Mouse (Mus musculus) heart, embryonic 11.5 days (tissue): ENCODE results near the gene Homer1. TPM values are rescaled to one million over a fixed set of nuclear protein-coding genes. Genes with fewer than 3 reads are reported as not detected.

ENCODE experiments used
- ATAC-seq: fragments of 200-750 bp; cut with Nextera tagmentation; replicated peaks from 2 replicates; pipeline ENCODE4 v1.8.0; 2017; ENCODE audit warnings: moderate library complexity; ENCODE audit not compliant: insufficient number of reproducible peaks, low FRiP score, low TSS enrichment
- H3K27ac ChIP-seq: fragments of 300-500 bp; sonication (generic); 2 replicates; pipeline ENCODE4 v1.5.1; 2014; ENCODE audit warnings: mild to moderate bottlenecking, low read depth, low read length
- H3K27me3 ChIP-seq: fragments of 300-500 bp; sonication (generic); 2 replicates; pipeline ENCODE4 v1.6.1; 2014; ENCODE audit warnings: mild to moderate bottlenecking, low read length, mixed read lengths; ENCODE audit not compliant: control insufficient read depth, insufficient read depth
- H3K36me3 ChIP-seq: fragments of 300-500 bp; sonication (generic); 2 replicates; pipeline ENCODE4 v1.6.1; 2014; ENCODE audit warnings: mild to moderate bottlenecking, low read length, moderate library complexity, mixed read lengths; ENCODE audit not compliant: control insufficient read depth, insufficient read depth
- H3K4me1 ChIP-seq: fragments of 300-500 bp; sonication (generic); 2 replicates; pipeline ENCODE4 v1.6.1; 2014; ENCODE audit warnings: low read length; ENCODE audit not compliant: control insufficient read depth, insufficient read depth
- H3K4me2 ChIP-seq: fragments of 300-500 bp; sonication (generic); 2 replicates; pipeline ENCODE4 v1.6.1; 2014; ENCODE audit warnings: mild to moderate bottlenecking, moderate library complexity
- H3K4me3 ChIP-seq: fragments of 300-500 bp; sonication (generic); 2 replicates; pipeline ENCODE4 v1.5.1; 2014; ENCODE audit warnings: low read depth, low read length
- H3K9ac ChIP-seq: fragments of 300-500 bp; sonication (generic); 2 replicates; pipeline ENCODE4 v1.6.1; 2014; ENCODE audit warnings: mild to moderate bottlenecking, low read depth, low read length, moderate library complexity
- H3K9me3 ChIP-seq: fragments of 300-500 bp; sonication (generic); replicated peaks from 2 replicates; pipeline ENCODE4 v1.6.1; 2016; ENCODE audit warnings: low read length; ENCODE audit not compliant: control insufficient read depth
- WGBS: fragments of 180-500 bp; shearing (Covaris S2); extraction: QIAGEN DNeasy Blood & Tissue Kit; methylation state at CpG from one replicate; pipeline ENCODE4 v1.1.7; 2014; ENCODE audit not compliant: insufficient replicate concordance; 5-methylcytosine and 5-hydroxymethylcytosine counted together
- polyA plus RNA-seq: library from polyadenylated mRNA; unstranded; fragments of >200 nt; fragmentation: Nextera tagmentation; extraction: Ambion mirVana; gene quantifications from 2 replicates; pipeline ENCODE4 v1.2.1, GENCODE M21; 2014

Gene Homer1
- polyA plus RNA-seq, 1 experiment from 2014 or later: 17.3 TPM

GRCm38 (mm10) chr13:93303563-93304250 lies 4.3 kb downstream of the Homer1 start:
- H3K9me3 ChIP-seq: no peaks in the 10 kb centered on the region
- ATAC-seq: peak; percentile 95
- H3K4me3 ChIP-seq: peak overlapping the region; percentile 94
- H3K36me3 ChIP-seq: no peaks in the 10 kb centered on the region
- peak overlapping the region; percentile 98 for H3K27ac ChIP-seq
- H3K27me3 ChIP-seq: no peaks in the 10 kb centered on the region
- peak overlapping the region; percentile 96 for H3K9ac ChIP-seq
- peaks cover 7% of the 10 kb centered on the region; the same call in 1 of the 2 replicates for H3K4me1 ChIP-seq
- under 1% methylated on average over 60 of the region's 90 CpGs for WGBS
- H3K4me2 ChIP-seq: peak overlapping the region; percentile 59

- Histone ChIP-seq H3K4me3 (peak overlapping the region; percentile 94), H3K4me1 (peaks cover 7% of the 10 kb centered on the region; the same call in 1 of the 2 replicates), H3K9me3 (no peaks in the 10 kb centered on the region), H3K36me3 (no peaks in the 10 kb centered on the region), H3K27me3 (no peaks in the 10 kb centered on the region), H3K27ac (peak overlapping the region; percentile 98), H3K4me2 (peak overlapping the region; percentile 59), H3K9ac (peak overlapping the region; percentile 96)
- 1% methylated on average over 55 of the region's 64 CpGs for WGBS
- ATAC-seq: peak; percentile 46
Observed at GRCm38 (mm10) chr13:93304251-93305001, 5.0 kb downstream of the Homer1 start.

- H3K9ac ChIP-seq: peak overlapping the region; percentile 96
- no peaks in the 10 kb centered on the region for H3K36me3 ChIP-seq
- H3K4me2 ChIP-seq: peak overlapping the region; percentile 59
- no peak for ATAC-seq
- peaks cover 7% of the 10 kb centered on the region; the same call in 1 of the 2 replicates for H3K4me1 ChIP-seq
- 9% methylated on average over 7 of the region's 7 CpGs for WGBS
- no peaks in the 10 kb centered on the region for H3K9me3 ChIP-seq
- peak overlapping the region; percentile 94 for H3K4me3 ChIP-seq
- H3K27me3 ChIP-seq: no peaks in the 10 kb centered on the region
- peak overlapping the region; percentile 98; the same call in 1 of the 2 replicates for H3K27ac ChIP-seq
Observed at GRCm38 (mm10) chr13:93305149-93305548, 5.7 kb downstream of the Homer1 start.

- no peaks in the 10 kb centered on the region for H3K36me3 ChIP-seq
- H3K4me3 ChIP-seq: peak overlapping the region; percentile 94
- no peak overlapping the region for H3K27ac ChIP-seq
- H3K4me1 ChIP-seq: peaks cover 7% of the 10 kb centered on the region; the same call in 1 of the 2 replicates
- H3K27me3 ChIP-seq: no peaks in the 10 kb centered on the region
- 22% methylated on average over 7 of the region's 7 CpGs for WGBS
- no peaks in the 10 kb centered on the region for H3K9me3 ChIP-seq
- no peak for ATAC-seq
- peak overlapping the region; percentile 96 for H3K9ac ChIP-seq
- H3K4me2 ChIP-seq: peak overlapping the region; percentile 59
Observed at GRCm38 (mm10) chr13:93305636-93306035, 6.2 kb downstream of the Homer1 start.

- Histone ChIP-seq H3K9me3 (no peaks in the 10 kb centered on the region), H3K36me3 (no peaks in the 10 kb centered on the region), H3K4me1 (peaks cover 7% of the 10 kb centered on the region; the same call in 1 of the 2 replicates), H3K27me3 (no peaks in the 10 kb centered on the region), H3K27ac (no peak overlapping the region), H3K4me3 (peak overlapping the region; percentile 94), H3K9ac (no peak overlapping the region), H3K4me2 (peak overlapping the region; percentile 59)
- ATAC-seq: no peak
- 55% methylated on average over 3 of the region's 3 CpGs for WGBS
Observed at GRCm38 (mm10) chr13:93306545-93306944, 7.1 kb downstream of the Homer1 start.

GRCm38 (mm10) chr13:93307700-93308099 lies 8.3 kb downstream of the Homer1 start:
- peak overlapping the region; percentile 59 for H3K4me2 ChIP-seq
- peak overlapping the region; percentile 29 for H3K4me3 ChIP-seq
- no peaks in the 10 kb centered on the region for H3K27me3 ChIP-seq
- WGBS: 38% methylated on average over 7 of the region's 7 CpGs
- no peak for ATAC-seq
- no peaks in the 10 kb centered on the region for H3K9me3 ChIP-seq
- H3K4me1 ChIP-seq: peaks cover 7% of the 10 kb centered on the region; the same call in 1 of the 2 replicates
- peak overlapping the region; percentile 66; the same call in 1 of the 2 replicates for H3K27ac ChIP-seq
- no peaks in the 10 kb centered on the region for H3K36me3 ChIP-seq
- peak overlapping the region; percentile 60; the same call in 1 of the 2 replicates for H3K9ac ChIP-seq

GRCm38 (mm10) chr13:93309295-93309694 lies 9.9 kb downstream of the Homer1 start:
- peak overlapping the region; percentile 18; the same call in 1 of the 2 replicates for H3K4me3 ChIP-seq

GRCm38 (mm10) chr13:93312518-93312917 lies 13.1 kb downstream of the Homer1 start:
- Histone ChIP-seq H3K27me3 (no peaks in the 10 kb centered on the region), H3K4me3 (no peak overlapping the region), H3K27ac (no peak overlapping the region), H3K4me1 (peaks cover 11% of the 10 kb centered on the region), H3K9me3 (no peaks in the 10 kb centered on the region), H3K9ac (no peak overlapping the region), H3K36me3 (no peaks in the 10 kb centered on the region), H3K4me2 (no peak overlapping the region)
- ATAC-seq: no peak

More at GRCm38 (mm10) chr13:93309295-93309694, 9.9 kb downstream of the Homer1 start:
- Histone ChIP-seq H3K27ac (peak overlapping the region; percentile 64), H3K9me3 (no peaks in the 10 kb centered on the region), H3K36me3 (no peaks in the 10 kb centered on the region), H3K4me1 (peaks cover 12% of the 10 kb centered on the region), H3K4me2 (peak overlapping the region; percentile 49), H3K27me3 (no peaks in the 10 kb centered on the region), H3K9ac (0 out of 2 replicates have a peak overlapping the region, but pooled peaks have one; percentile 34)
- no peak for ATAC-seq
- 7% methylated on average over 1 of the region's 1 CpGs for whole genome bisulfite sequencing
